Mouse (Mus musculus): ENCODE data around the gene Ndel1. TPM values are rescaled to one million over a fixed set of nuclear protein-coding genes. Genes with fewer than 3 reads are reported as not detected.
"Not testable (repeated sequence)": the region's sequence is repeated elsewhere in the genome, so short reads cannot be mapped to it uniquely, and the experiment has no call there.

The Ndel1 gene
- polyA plus RNA-seq, 1 experiment from 2014 or later = 91.2 TPM

DNA sequence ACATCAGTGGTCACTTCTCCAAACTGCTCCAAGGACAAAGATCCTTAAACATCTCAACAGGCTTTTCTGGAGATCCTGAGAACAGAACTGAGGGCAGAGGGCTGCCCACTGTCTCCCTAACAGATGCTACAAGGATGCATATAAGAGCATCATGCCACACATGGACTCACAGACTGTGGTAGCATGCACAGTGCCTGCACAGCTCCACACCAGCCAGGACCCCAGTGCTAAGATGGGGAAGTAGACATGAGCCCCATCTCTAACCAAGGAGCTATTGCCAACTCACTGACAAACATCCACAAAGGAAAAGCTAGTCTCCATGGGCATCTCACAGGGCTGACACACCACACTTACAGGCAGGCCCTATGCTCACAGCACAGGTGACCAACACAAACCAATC lies 38.1 kb downstream of the Ndel1 start:
- no peaks in the 10 kb centered on the region for H3K9me3 ChIP-seq (ENCODE audit: control insufficient read depth, low read length)
- H3K36me3 ChIP-seq (replicated peaks; ENCODE audit: control insufficient read depth, insufficient read depth) = peaks cover 88% of the 10 kb centered on the region
- no peak overlapping the region for H3K4me2 ChIP-seq (replicated peaks)
- DNase-seq (ENCODE audit: low spot score) (no peak), ATAC-seq (ENCODE audit: low FRiP score) (no peak)
- no peaks in the 10 kb centered on the region for H3K27me3 ChIP-seq (ENCODE audit: control insufficient read depth, insufficient read depth, low read length)
- H3K9ac ChIP-seq = no peak overlapping the region
- H3K4me3 ChIP-seq (replicated peaks; ENCODE audit: low read length) = no peak overlapping the region
- H3K27ac ChIP-seq = no peak overlapping the region
- no peaks in the 10 kb centered on the region for H3K4me1 ChIP-seq (replicated peaks; ENCODE audit: control insufficient read depth, insufficient read depth, low read length)

DNA sequence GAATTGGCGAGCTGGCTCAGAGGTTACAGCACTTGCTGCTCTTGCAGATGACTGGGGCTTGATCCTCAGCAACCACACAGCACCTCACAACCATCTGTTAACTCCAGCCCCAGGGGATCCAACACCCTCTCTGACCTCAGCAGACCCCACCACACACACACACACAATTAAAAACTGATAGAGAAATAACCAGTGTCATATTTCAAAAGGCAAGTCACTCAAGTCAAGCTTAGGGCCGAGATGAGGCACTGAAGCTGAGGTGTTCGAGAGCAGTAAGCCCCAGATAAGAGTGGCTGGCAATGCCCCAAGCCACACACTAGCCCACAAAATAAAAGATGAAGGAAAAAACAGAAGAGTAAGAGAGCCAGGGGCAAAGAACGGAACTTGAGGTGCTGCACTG lies 38.9 kb downstream of the Ndel1 start:
- H3K4me1 ChIP-seq (replicated peaks; ENCODE audit: control insufficient read depth, insufficient read depth, low read length) = no peaks in the 10 kb centered on the region
- H3K4me2 ChIP-seq (replicated peaks) = no peak overlapping the region
- ATAC-seq (ENCODE audit: low FRiP score) (no peak), DNase-seq (ENCODE audit: low spot score) (no peak)
- no peak overlapping the region for H3K9ac ChIP-seq
- peaks cover 92% of the 10 kb centered on the region for H3K36me3 ChIP-seq (replicated peaks; ENCODE audit: control insufficient read depth, insufficient read depth)
- 76% methylated on average over 4 of the region's 4 CpGs for WGBS
- H3K27ac ChIP-seq = no peak overlapping the region
- H3K4me3 ChIP-seq (replicated peaks; ENCODE audit: low read length) = no peak overlapping the region
- H3K27me3 ChIP-seq (ENCODE audit: control insufficient read depth, insufficient read depth, low read length) = no peaks in the 10 kb centered on the region
- no peaks in the 10 kb centered on the region for H3K9me3 ChIP-seq (ENCODE audit: control insufficient read depth, low read length)

- H3K4me2 ChIP-seq (replicated peaks); H3K9me3 ChIP-seq (ENCODE audit: control insufficient read depth, low read length); H3K4me1 ChIP-seq (replicated peaks; ENCODE audit: control insufficient read depth, insufficient read depth, low read length); H3K27me3 ChIP-seq (ENCODE audit: control insufficient read depth, insufficient read depth, low read length); H3K9ac ChIP-seq; H3K4me3 ChIP-seq (replicated peaks; ENCODE audit: low read length); H3K27ac ChIP-seq; DNase-seq (ENCODE audit: low spot score); ATAC-seq (ENCODE audit: low FRiP score): not testable (repeated sequence)
- H3K36me3 ChIP-seq (replicated peaks; ENCODE audit: control insufficient read depth, insufficient read depth) = peaks cover 94% of the 10 kb centered on the region
- WGBS = 94% methylated on average over 5 of the region's 5 CpGs
Measured at GRCm38 (mm10) chr11:68831580-68831979, 40.1 kb downstream of the Ndel1 start.

DNA sequence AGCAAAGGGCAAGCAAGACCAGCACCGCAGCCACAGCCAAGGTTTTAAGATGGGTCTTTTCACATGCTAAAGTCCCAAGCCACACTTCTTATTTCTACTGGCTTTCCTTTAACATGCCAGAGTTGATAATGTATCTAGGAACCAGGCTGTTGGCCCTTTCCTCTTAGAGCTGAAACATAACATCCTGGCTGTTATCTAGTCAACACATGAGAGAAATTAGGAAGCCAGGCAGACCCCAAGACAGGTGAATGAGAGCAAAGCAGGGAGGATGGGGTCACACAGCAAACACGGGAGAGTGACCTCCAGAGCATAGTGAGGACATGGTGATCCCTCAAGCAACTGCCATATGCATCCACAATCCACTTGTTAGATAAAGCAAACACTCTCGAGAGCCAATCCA lies 44.9 kb downstream of the Ndel1 start:
- Histone ChIP-seq H3K4me3 (replicated peaks; ENCODE audit: low read length) (no peak overlapping the region), H3K36me3 (replicated peaks; ENCODE audit: control insufficient read depth, insufficient read depth) (peaks cover 72% of the 10 kb centered on the region), H3K27me3 (ENCODE audit: control insufficient read depth, insufficient read depth, low read length) (no peaks in the 10 kb centered on the region), H3K27ac (no peak overlapping the region), H3K4me1 (replicated peaks; ENCODE audit: control insufficient read depth, insufficient read depth, low read length) (no peaks in the 10 kb centered on the region), H3K9ac (no peak overlapping the region), H3K9me3 (ENCODE audit: control insufficient read depth, low read length) (no peaks in the 10 kb centered on the region), H3K4me2 (replicated peaks) (no peak overlapping the region)
- ATAC-seq (ENCODE audit: low FRiP score) (no peak), DNase-seq (ENCODE audit: low spot score) (no peak)
- WGBS = 76% methylated on average over 3 of the region's 3 CpGs

DNA sequence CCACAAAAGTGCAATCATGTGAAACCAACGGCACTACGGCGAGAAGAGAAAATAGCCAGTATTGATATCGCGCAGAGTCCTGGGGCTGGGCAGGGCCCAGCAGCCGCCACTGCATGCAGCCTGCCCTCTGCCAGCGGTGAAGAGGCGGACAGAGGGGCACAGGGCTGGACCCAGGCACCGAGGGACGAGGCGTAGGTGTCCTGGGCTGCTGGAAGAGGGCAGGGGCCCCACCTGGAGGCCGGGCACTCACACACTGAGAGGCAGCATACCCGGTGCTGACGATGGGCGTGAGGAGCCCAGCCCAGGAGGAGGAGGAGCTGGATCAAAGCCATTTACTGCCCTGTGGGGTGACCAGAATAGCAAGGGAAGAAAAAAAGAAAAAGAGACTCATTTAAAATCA lies 49.3 kb downstream of the Ndel1 start:
- no peaks in the 10 kb centered on the region for H3K4me1 ChIP-seq (replicated peaks; ENCODE audit: control insufficient read depth, insufficient read depth, low read length)
- ATAC-seq (ENCODE audit: low FRiP score) (no peak), DNase-seq (ENCODE audit: low spot score) (no peak)
- no peaks in the 10 kb centered on the region for H3K9me3 ChIP-seq (ENCODE audit: control insufficient read depth, low read length)
- no peak overlapping the region for H3K4me3 ChIP-seq (replicated peaks; ENCODE audit: low read length)
- no peak overlapping the region for H3K9ac ChIP-seq
- WGBS = 88% methylated on average over 15 of the region's 15 CpGs
- no peaks in the 10 kb centered on the region for H3K27me3 ChIP-seq (ENCODE audit: control insufficient read depth, insufficient read depth, low read length)
- H3K36me3 ChIP-seq (replicated peaks; ENCODE audit: control insufficient read depth, insufficient read depth) = peaks cover 73% of the 10 kb centered on the region
- no peak overlapping the region for H3K27ac ChIP-seq
- H3K4me2 ChIP-seq (replicated peaks) = no peak overlapping the region

GRCm38 (mm10) chr11:68819226-68819805 lies 52.3 kb downstream of the Ndel1 start:
- Histone ChIP-seq H3K4me1 (replicated peaks; ENCODE audit: control insufficient read depth, insufficient read depth, low read length) (no peaks in the 10 kb centered on the region), H3K4me2 (replicated peaks) (no peak overlapping the region), H3K4me3 (replicated peaks; ENCODE audit: low read length) (no peak overlapping the region), H3K9me3 (ENCODE audit: control insufficient read depth, low read length) (no peaks in the 10 kb centered on the region), H3K9ac (no peak overlapping the region), H3K27ac (no peak overlapping the region), H3K27me3 (ENCODE audit: control insufficient read depth, insufficient read depth, low read length) (no peaks in the 10 kb centered on the region), H3K36me3 (replicated peaks; ENCODE audit: control insufficient read depth, insufficient read depth) (peaks cover 82% of the 10 kb centered on the region)
- 89% methylated on average over 14 of the region's 14 CpGs for WGBS
- DNase-seq (ENCODE audit: low spot score) (no peak), ATAC-seq (ENCODE audit: low FRiP score) (no peak)

DNA sequence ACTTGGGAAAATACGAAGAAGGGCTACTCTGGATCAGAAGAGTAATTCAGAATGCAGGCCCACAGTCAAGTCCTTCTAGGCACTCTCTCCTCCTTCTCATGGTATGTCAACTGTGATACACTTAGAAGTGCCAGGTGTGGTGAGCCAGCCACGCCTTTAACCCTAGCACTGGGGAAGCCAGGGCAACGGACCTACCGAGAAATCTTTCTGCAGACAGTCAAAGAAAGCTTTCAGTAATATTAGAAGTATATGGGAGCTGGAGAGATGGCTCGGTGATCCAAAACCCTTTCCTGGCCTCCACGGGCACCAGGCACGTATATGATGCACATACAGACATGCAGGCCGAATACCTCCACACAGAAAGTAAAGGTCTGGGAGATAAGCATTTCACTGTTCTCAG lies 53.2 kb downstream of the Ndel1 start:
- Histone ChIP-seq H3K36me3 (replicated peaks; ENCODE audit: control insufficient read depth, insufficient read depth) (peaks cover 87% of the 10 kb centered on the region), H3K9ac (no peak overlapping the region), H3K27me3 (ENCODE audit: control insufficient read depth, insufficient read depth, low read length) (no peaks in the 10 kb centered on the region), H3K9me3 (ENCODE audit: control insufficient read depth, low read length) (no peaks in the 10 kb centered on the region), H3K4me1 (replicated peaks; ENCODE audit: control insufficient read depth, insufficient read depth, low read length) (no peaks in the 10 kb centered on the region), H3K27ac (no peak overlapping the region), H3K4me2 (replicated peaks) (no peak overlapping the region), H3K4me3 (replicated peaks; ENCODE audit: low read length) (no peak overlapping the region)
- ATAC-seq (ENCODE audit: low FRiP score) (no peak), DNase-seq (ENCODE audit: low spot score) (no peak)
- 91% methylated on average over 8 of the region's 8 CpGs for WGBS

- H3K4me2 ChIP-seq (replicated peaks) = no peak overlapping the region
- H3K9ac ChIP-seq = no peak overlapping the region
- WGBS = 89% methylated on average over 9 of the region's 9 CpGs
- H3K27me3 ChIP-seq (ENCODE audit: control insufficient read depth, insufficient read depth, low read length) = no peaks in the 10 kb centered on the region
- no peaks in the 10 kb centered on the region for H3K4me1 ChIP-seq (replicated peaks; ENCODE audit: control insufficient read depth, insufficient read depth, low read length)
- DNase-seq (ENCODE audit: low spot score) = no peak
- no peak overlapping the region for H3K4me3 ChIP-seq (replicated peaks; ENCODE audit: low read length)
- H3K27ac ChIP-seq = no peak overlapping the region
- H3K36me3 ChIP-seq (replicated peaks; ENCODE audit: control insufficient read depth, insufficient read depth) = peaks cover 99% of the 10 kb centered on the region
- H3K9me3 ChIP-seq (ENCODE audit: control insufficient read depth, low read length) = no peaks in the 10 kb centered on the region
- no peak for ATAC-seq (ENCODE audit: low FRiP score)
Measured at GRCm38 (mm10) chr11:68811881-68812577, 59.6 kb downstream of the Ndel1 start.

DNA sequence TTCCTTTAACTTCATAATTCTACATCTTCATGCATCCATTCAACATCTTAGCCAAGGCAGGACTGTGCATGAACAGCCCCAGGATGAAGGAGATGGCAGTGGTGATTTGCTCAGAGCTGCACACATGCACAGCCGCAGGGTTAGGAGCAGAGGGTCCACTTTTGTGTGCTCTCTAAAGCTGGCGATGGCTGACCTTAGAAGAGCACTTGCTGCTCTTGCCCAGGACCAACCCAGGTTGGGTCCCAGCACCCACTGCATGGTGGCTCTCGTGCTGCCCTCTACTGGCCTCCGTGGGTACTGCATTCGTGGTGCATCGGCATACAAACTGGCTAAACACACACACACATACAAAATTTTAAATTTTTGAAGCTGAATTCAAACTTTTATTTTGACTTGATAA lies 63.9 kb downstream of the Ndel1 start:
- Histone ChIP-seq H3K4me1 (replicated peaks; ENCODE audit: control insufficient read depth, insufficient read depth, low read length) (no peaks in the 10 kb centered on the region), H3K9me3 (ENCODE audit: control insufficient read depth, low read length) (no peaks in the 10 kb centered on the region), H3K36me3 (replicated peaks; ENCODE audit: control insufficient read depth, insufficient read depth) (peaks cover 100% of the 10 kb centered on the region), H3K27me3 (ENCODE audit: control insufficient read depth, insufficient read depth, low read length) (no peaks in the 10 kb centered on the region), H3K4me3 (replicated peaks; ENCODE audit: low read length) (no peak overlapping the region), H3K9ac (no peak overlapping the region), H3K27ac (no peak overlapping the region), H3K4me2 (replicated peaks) (no peak overlapping the region)
- no peak for ATAC-seq (ENCODE audit: low FRiP score)
- 38% methylated on average over 6 of the region's 6 CpGs for WGBS
- peak; percentile 84 for DNase-seq (ENCODE audit: low spot score)

DNA sequence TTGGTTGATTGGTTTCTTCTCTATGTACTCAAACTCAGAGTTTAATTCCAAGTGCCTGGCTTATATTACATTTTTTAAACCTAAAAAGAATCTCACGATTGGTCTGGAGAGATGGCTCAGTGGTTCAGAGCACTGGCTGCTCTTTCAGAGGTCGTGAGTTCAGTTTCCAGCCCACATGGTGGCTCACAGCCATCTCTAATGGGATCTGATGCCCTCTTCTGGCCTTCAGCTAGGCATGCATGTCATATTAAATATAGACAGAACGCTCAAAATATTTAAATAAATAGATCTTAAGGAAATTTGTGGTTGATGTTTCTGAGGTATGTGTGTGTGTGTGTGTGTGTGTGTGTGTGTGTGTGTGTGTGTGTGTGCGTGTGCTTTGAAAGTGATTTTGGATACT lies 66.5 kb downstream of the Ndel1 start:
- DNase-seq (ENCODE audit: low spot score) (no peak), ATAC-seq (ENCODE audit: low FRiP score) (no peak)
- H3K4me3 ChIP-seq (replicated peaks; ENCODE audit: low read length) = no peak overlapping the region
- WGBS = 72% methylated on average over 4 of the region's 4 CpGs
- peaks cover 100% of the 10 kb centered on the region for H3K36me3 ChIP-seq (replicated peaks; ENCODE audit: control insufficient read depth, insufficient read depth)
- H3K9ac ChIP-seq = no peak overlapping the region
- no peaks in the 10 kb centered on the region for H3K9me3 ChIP-seq (ENCODE audit: control insufficient read depth, low read length)
- no peaks in the 10 kb centered on the region for H3K27me3 ChIP-seq (ENCODE audit: control insufficient read depth, insufficient read depth, low read length)
- no peak overlapping the region for H3K4me2 ChIP-seq (replicated peaks)
- H3K4me1 ChIP-seq (replicated peaks; ENCODE audit: control insufficient read depth, insufficient read depth, low read length) = no peaks in the 10 kb centered on the region
- no peak overlapping the region for H3K27ac ChIP-seq
